Mouse (Mus musculus): ENCODE data around the gene Rasa2. TPM values are rescaled to one million over a fixed set of nuclear protein-coding genes. Genes with fewer than 3 reads are reported as not detected.

Rasa2 gene
- polyA plus RNA-seq, 1 experiment = 3.0 TPM

- TF ChIP-seq GATA1 (IDR thresholded peaks at IDR 0.05; ENCODE audit: low read length) = no peak
Measured at GRCm38 (mm10) chr9:96649362-96649761, 17.9 kb upstream of the Rasa2 start.

GRCm38 (mm10) chr9:96646668-96647295 lies 15.4 kb upstream of the Rasa2 start:
- no peak for TF ChIP-seq GATA1 (IDR thresholded peaks at IDR 0.05; ENCODE audit: low read length)

GRCm38 (mm10) chr9:96644840-96645239 lies 13.4 kb upstream of the Rasa2 start:
- no peak for TF ChIP-seq GATA1 (IDR thresholded peaks at IDR 0.05; ENCODE audit: low read length)

- TF ChIP-seq GATA1 (IDR thresholded peaks at IDR 0.05; ENCODE audit: low read length) = no peak
Measured at GRCm38 (mm10) chr9:96639451-96639850, 8.0 kb upstream of the Rasa2 start.

- no peak for TF ChIP-seq GATA1 (IDR thresholded peaks at IDR 0.05; ENCODE audit: low read length)
Measured at GRCm38 (mm10) chr9:96638508-96638907, 7.1 kb upstream of the Rasa2 start.

GRCm38 (mm10) chr9:96637157-96637548 lies 5.7 kb upstream of the Rasa2 start:
- no peak for TF ChIP-seq GATA1 (IDR thresholded peaks at IDR 0.05; ENCODE audit: low read length)

- peak; percentile 11 for TF ChIP-seq GATA1 (IDR thresholded peaks at IDR 0.05; ENCODE audit: low read length)
Measured at GRCm38 (mm10) chr9:96636423-96637156, 5.2 kb upstream of the Rasa2 start.

GRCm38 (mm10) chr9:96635899-96636298 lies 4.5 kb upstream of the Rasa2 start:
- TF ChIP-seq GATA1 (IDR thresholded peaks at IDR 0.05; ENCODE audit: low read length) = no peak

- TF ChIP-seq GATA1 (IDR thresholded peaks at IDR 0.05; ENCODE audit: low read length) = no peak
Measured at GRCm38 (mm10) chr9:96635176-96635575, 3.8 kb upstream of the Rasa2 start.

GRCm38 (mm10) chr9:96633771-96634170 lies 2.4 kb upstream of the Rasa2 start:
- TF ChIP-seq GATA1 (IDR thresholded peaks at IDR 0.05; ENCODE audit: low read length) = no peak

GRCm38 (mm10) chr9:96632756-96633155 lies 1.3 kb upstream of the Rasa2 start:
- TF ChIP-seq GATA1 (IDR thresholded peaks at IDR 0.05; ENCODE audit: low read length) = no peak

- TF ChIP-seq GATA1 (IDR thresholded peaks at IDR 0.05; ENCODE audit: low read length) = no peak
Measured at GRCm38 (mm10) chr9:96632073-96632690, 765 bp upstream of the Rasa2 start.

GRCm38 (mm10) chr9:96630571-96631388 lies 637 bp downstream of the Rasa2 start:
- no peak for TF ChIP-seq GATA1 (IDR thresholded peaks at IDR 0.05; ENCODE audit: low read length)

- TF ChIP-seq GATA1 (IDR thresholded peaks at IDR 0.05; ENCODE audit: low read length) = no peak
Measured at GRCm38 (mm10) chr9:96629151-96629550, 2.3 kb downstream of the Rasa2 start.

GRCm38 (mm10) chr9:96627557-96628085 lies 3.8 kb downstream of the Rasa2 start:
- TF ChIP-seq GATA1 (IDR thresholded peaks at IDR 0.05; ENCODE audit: low read length) = peak; percentile 64

Measured in G1E-ER4 (cell line).